Mouse (Mus musculus): ENCODE measurements around the gene Dab2. TPM values are rescaled to one million over a fixed set of nuclear protein-coding genes. Genes with fewer than 3 reads are reported as not detected.

Gene Dab2
- total and polyA plus RNA-seq, 2 experiments = 7.9 to 8.1 TPM

DNA sequence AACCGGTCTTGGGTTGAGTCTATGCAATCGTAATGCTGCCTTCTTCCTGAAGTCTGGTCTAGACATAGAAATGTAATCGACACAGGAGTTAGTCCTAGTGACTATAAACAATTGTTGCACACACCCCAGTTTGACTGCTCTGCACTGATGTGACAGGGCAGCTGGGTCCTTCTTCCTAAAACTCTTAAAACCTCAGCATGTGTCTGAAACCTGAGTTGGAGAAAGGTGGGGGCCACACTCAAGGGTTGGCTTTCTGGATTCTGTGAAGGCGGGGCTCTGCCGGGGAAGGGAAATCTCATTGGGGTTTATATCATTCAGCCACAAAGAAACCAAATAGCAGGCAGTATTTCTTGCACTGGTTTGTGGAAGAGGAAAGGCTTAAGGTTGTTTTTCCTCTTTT lies 104.6 kb downstream of the Dab2 start:
- Histone ChIP-seq H3K4me1 (ENCODE audit: control insufficient read depth, insufficient read depth, low read length) (peaks cover 4% of the 10 kb centered on the region), H3K79me2 (ENCODE audit: control insufficient read depth, insufficient read depth, low read length) (no peaks in the 10 kb centered on the region), H3K36me3 (ENCODE audit: control insufficient read depth, insufficient read depth, low read length) (no peaks in the 10 kb centered on the region), H3K4me3 (ENCODE audit: insufficient read depth, low read depth, low read length) (no peak overlapping the region), H3K27me3 (ENCODE audit: control insufficient read depth, insufficient read depth, low read length) (no peaks in the 10 kb centered on the region), H3K9ac (ENCODE audit: low read depth, low read length) (no peak overlapping the region), H3K27ac (replicated peaks; ENCODE audit: insufficient read depth, low read depth, low read length) (no peak overlapping the region)
- TF ChIP-seq CTCF (IDR thresholded peaks at IDR 0.05; ENCODE audit: low read depth, low read length) (no peak), POLR2A (IDR thresholded peaks at IDR 0.05; ENCODE audit: extremely low read depth, insufficient read depth, low read length) (no peak)
- DNase-seq (ENCODE audit: extremely low read depth, low read depth, low spot score) = no peak
- WGBS = 85% methylated on average over 5 of the region's 5 CpGs

DNA sequence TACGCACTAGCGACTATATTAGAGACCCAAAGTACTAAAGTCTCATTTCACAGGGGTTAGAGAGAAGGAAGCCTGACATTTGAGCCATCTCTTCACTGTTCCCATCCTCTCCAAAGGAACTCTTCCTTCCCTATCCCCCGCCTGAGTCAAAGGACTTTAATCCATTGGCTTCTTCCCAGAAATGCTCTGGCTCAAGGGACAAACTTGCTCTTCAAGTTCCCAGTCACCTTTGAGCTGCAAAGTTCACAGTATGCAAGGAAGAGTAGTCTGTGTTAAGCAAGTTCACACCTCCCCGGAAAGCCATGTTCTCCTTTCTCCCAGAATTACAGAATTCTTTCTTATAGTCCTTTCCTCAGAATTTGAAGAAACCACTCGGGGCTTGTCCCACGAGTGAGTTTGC lies 107.2 kb downstream of the Dab2 start:
- H3K9ac ChIP-seq (ENCODE audit: low read depth, low read length) = no peak overlapping the region
- H3K4me1 ChIP-seq (ENCODE audit: control insufficient read depth, insufficient read depth, low read length) = peaks cover 4% of the 10 kb centered on the region
- no peak for TF ChIP-seq CTCF (IDR thresholded peaks at IDR 0.05; ENCODE audit: low read depth, low read length)
- TF ChIP-seq POLR2A (IDR thresholded peaks at IDR 0.05; ENCODE audit: extremely low read depth, insufficient read depth, low read length) = no peak
- no peak overlapping the region for H3K4me3 ChIP-seq (ENCODE audit: insufficient read depth, low read depth, low read length)
- no peaks in the 10 kb centered on the region for H3K79me2 ChIP-seq (ENCODE audit: control insufficient read depth, insufficient read depth, low read length)
- no peaks in the 10 kb centered on the region for H3K27me3 ChIP-seq (ENCODE audit: control insufficient read depth, insufficient read depth, low read length)
- H3K27ac ChIP-seq (replicated peaks; ENCODE audit: insufficient read depth, low read depth, low read length) = no peak overlapping the region
- no peaks in the 10 kb centered on the region for H3K36me3 ChIP-seq (ENCODE audit: control insufficient read depth, insufficient read depth, low read length)
- DNase-seq (ENCODE audit: extremely low read depth, low read depth, low spot score) = no peak
- 80% methylated on average over 6 of the region's 6 CpGs for WGBS

DNA sequence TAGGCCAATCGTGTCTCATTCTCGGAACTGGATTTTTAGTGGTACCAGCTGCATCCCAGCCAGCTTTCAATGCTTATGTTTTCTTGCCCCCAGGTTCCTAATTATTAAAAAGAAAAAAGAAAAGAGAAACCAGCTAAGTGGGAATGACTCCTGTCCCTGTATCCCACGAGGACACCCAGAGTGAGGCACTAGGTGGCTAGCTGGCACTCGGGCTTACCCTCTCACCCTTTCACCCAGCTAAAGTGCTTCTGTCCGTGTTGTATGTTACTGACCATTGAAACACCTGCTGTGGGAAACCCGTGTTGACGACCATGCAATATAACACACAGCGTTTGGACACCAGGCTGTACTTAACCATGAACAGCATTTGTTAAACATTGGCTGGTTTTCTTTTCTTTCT lies 109.4 kb downstream of the Dab2 start:
- no peak overlapping the region for H3K9ac ChIP-seq (ENCODE audit: low read depth, low read length)
- TF ChIP-seq CTCF (IDR thresholded peaks at IDR 0.05; ENCODE audit: low read depth, low read length) (no peak), POLR2A (IDR thresholded peaks at IDR 0.05; ENCODE audit: extremely low read depth, insufficient read depth, low read length) (no peak)
- H3K79me2 ChIP-seq (ENCODE audit: control insufficient read depth, insufficient read depth, low read length) = no peaks in the 10 kb centered on the region
- WGBS = 80% methylated on average over 8 of the region's 8 CpGs
- peaks cover 4% of the 10 kb centered on the region for H3K4me1 ChIP-seq (ENCODE audit: control insufficient read depth, insufficient read depth, low read length)
- H3K27me3 ChIP-seq (ENCODE audit: control insufficient read depth, insufficient read depth, low read length) = no peaks in the 10 kb centered on the region
- no peaks in the 10 kb centered on the region; the same call in 1 of the 2 replicates for H3K36me3 ChIP-seq (ENCODE audit: control insufficient read depth, insufficient read depth, low read length)
- no peak overlapping the region for H3K4me3 ChIP-seq (ENCODE audit: insufficient read depth, low read depth, low read length)
- H3K27ac ChIP-seq (replicated peaks; ENCODE audit: insufficient read depth, low read depth, low read length) = no peak overlapping the region
- DNase-seq (ENCODE audit: extremely low read depth, low read depth, low spot score) = no peak

DNA sequence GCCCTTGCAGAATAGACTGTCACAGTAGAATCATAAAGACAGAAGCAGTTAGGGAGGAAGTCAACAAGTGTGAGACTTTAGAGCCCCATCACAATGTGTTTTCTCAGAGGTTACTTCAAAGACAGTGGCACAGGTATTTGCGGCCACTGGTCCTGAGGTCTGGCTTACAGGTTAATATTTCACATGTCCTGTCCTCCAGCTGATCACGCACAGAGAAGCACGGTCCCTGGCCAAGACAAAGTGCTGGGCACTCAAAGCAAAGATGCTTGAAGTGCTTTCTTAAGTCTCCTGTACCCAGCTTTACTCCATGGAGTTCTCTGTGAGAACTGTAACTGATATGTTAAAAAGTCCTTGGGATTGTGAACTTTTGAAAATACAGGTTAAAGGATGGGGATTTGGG lies 110.6 kb downstream of the Dab2 start:
- Histone ChIP-seq H3K4me3 (ENCODE audit: insufficient read depth, low read depth, low read length) (no peak overlapping the region), H3K9ac (ENCODE audit: low read depth, low read length) (no peak overlapping the region), H3K4me1 (ENCODE audit: control insufficient read depth, insufficient read depth, low read length) (peaks cover 4% of the 10 kb centered on the region), H3K27me3 (ENCODE audit: control insufficient read depth, insufficient read depth, low read length) (no peaks in the 10 kb centered on the region), H3K79me2 (ENCODE audit: control insufficient read depth, insufficient read depth, low read length) (no peaks in the 10 kb centered on the region), H3K27ac (replicated peaks; ENCODE audit: insufficient read depth, low read depth, low read length) (no peak overlapping the region), H3K36me3 (ENCODE audit: control insufficient read depth, insufficient read depth, low read length) (no peaks in the 10 kb centered on the region; the same call in 1 of the 2 replicates)
- 54% methylated on average over 3 of the region's 3 CpGs for WGBS
- DNase-seq (ENCODE audit: extremely low read depth, low read depth, low spot score) = no peak
- TF ChIP-seq CTCF (IDR thresholded peaks at IDR 0.05; ENCODE audit: low read depth, low read length) (no peak), POLR2A (IDR thresholded peaks at IDR 0.05; ENCODE audit: extremely low read depth, insufficient read depth, low read length) (no peak)

DNA sequence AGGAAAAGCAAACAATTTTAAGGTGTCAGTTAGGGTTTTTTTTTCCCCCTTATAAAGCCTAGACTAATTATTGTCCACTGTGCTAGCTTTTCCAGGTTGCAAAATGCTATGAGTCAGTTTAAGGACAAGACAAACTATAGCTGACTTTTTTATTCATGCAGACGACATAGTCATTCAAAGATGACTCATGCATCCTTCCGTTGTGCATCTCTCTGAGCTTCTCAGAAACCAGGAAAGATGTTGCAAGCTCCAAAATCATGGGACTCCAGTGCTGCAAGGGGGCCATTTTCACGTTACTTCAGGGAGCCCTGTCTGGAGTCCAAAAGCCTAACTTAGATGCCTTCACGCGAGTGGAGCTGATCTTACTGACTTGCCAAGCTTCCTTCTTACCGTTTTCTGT lies 111.7 kb downstream of the Dab2 start:
- Histone ChIP-seq H3K27me3 (ENCODE audit: control insufficient read depth, insufficient read depth, low read length) (no peaks in the 10 kb centered on the region), H3K4me3 (ENCODE audit: insufficient read depth, low read depth, low read length) (no peak overlapping the region), H3K27ac (replicated peaks; ENCODE audit: insufficient read depth, low read depth, low read length) (no peak overlapping the region), H3K4me1 (ENCODE audit: control insufficient read depth, insufficient read depth, low read length) (peaks cover 4% of the 10 kb centered on the region), H3K36me3 (ENCODE audit: control insufficient read depth, insufficient read depth, low read length) (no peaks in the 10 kb centered on the region; the same call in 1 of the 2 replicates), H3K9ac (ENCODE audit: low read depth, low read length) (no peak overlapping the region), H3K79me2 (ENCODE audit: control insufficient read depth, insufficient read depth, low read length) (no peaks in the 10 kb centered on the region)
- peak; percentile 46 for DNase-seq (ENCODE audit: extremely low read depth, low read depth, low spot score)
- 72% methylated on average over 6 of the region's 6 CpGs for WGBS
- TF ChIP-seq CTCF (IDR thresholded peaks at IDR 0.05; ENCODE audit: low read depth, low read length) = no peak
- TF ChIP-seq POLR2A (IDR thresholded peaks at IDR 0.05; ENCODE audit: extremely low read depth, insufficient read depth, low read length) = no peak

DNA sequence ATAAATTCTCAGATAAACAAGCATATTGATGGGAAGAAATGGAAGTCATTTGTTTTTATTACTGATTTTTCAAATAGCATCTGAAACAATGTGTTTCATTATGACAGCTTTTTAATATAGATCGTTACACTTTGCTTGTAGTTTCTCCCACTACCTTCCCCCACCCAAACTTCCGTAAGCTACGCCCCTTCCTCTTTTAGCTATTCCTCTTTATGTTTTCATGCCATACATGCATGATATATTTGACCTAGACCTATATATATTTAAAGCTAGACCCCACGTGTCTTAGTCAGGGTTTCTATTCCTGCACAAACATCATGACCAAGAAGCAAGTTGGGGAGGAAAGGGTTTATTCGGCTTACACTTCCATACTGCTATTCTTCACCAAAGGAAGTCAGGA lies 115.7 kb downstream of the Dab2 start:
- no peak for DNase-seq (ENCODE audit: extremely low read depth, low read depth, low spot score)
- no peak overlapping the region for H3K4me3 ChIP-seq (ENCODE audit: insufficient read depth, low read depth, low read length)
- WGBS = 85% methylated on average over 5 of the region's 5 CpGs
- H3K4me1 ChIP-seq (ENCODE audit: control insufficient read depth, insufficient read depth, low read length) = no peaks in the 10 kb centered on the region
- no peaks in the 10 kb centered on the region for H3K27me3 ChIP-seq (ENCODE audit: control insufficient read depth, insufficient read depth, low read length)
- no peak overlapping the region for H3K9ac ChIP-seq (ENCODE audit: low read depth, low read length)
- H3K27ac ChIP-seq (replicated peaks; ENCODE audit: insufficient read depth, low read depth, low read length) = no peak overlapping the region
- no peak for TF ChIP-seq CTCF (IDR thresholded peaks at IDR 0.05; ENCODE audit: low read depth, low read length)
- H3K79me2 ChIP-seq (ENCODE audit: control insufficient read depth, insufficient read depth, low read length) = no peaks in the 10 kb centered on the region
- H3K36me3 ChIP-seq (ENCODE audit: control insufficient read depth, insufficient read depth, low read length) = peaks cover 4% of the 10 kb centered on the region

Data from liver, adult 2 months (tissue).